Mouse (Mus musculus) midbrain, embryonic 14.5 days (tissue): ENCODE measurements around the gene Rab31. TPM values are rescaled to one million over a fixed set of nuclear protein-coding genes. Genes with fewer than 3 reads are reported as not detected.
A peak's percentile ranks its signal among the peaks of the same experiment; 100 is the strongest.

Experiments
- ATAC-seq: fragments of 200-750 bp; cut with Nextera tagmentation; 2 replicates; pipeline ENCODE4 v1.8.0; 2017; ENCODE audit warnings: moderate number of reproducible peaks, moderate library complexity; ENCODE audit not compliant: low FRiP score, low TSS enrichment
- DNase-seq: peaks from one replicate; pipeline ENCODE4 v3.0.0-alpha.2; 2015
- H3K27ac ChIP-seq: fragments of 300-500 bp; sonication (generic); replicated peaks from 2 replicates; pipeline ENCODE4 v1.5.1; 2014; ENCODE audit warnings: mild to moderate bottlenecking, low read depth, low read length, moderate library complexity
- H3K27me3 ChIP-seq: fragments of 300-500 bp; sonication (generic); 2 replicates; pipeline ENCODE4 v1.6.1; 2014; ENCODE audit warnings: low read length, control low read depth, mixed read lengths; ENCODE audit not compliant: control insufficient read depth, insufficient read depth
- H3K36me3 ChIP-seq: fragments of 300-500 bp; sonication (generic); 2 replicates; pipeline ENCODE4 v1.6.1; 2014; ENCODE audit warnings: low read length, control low read depth; ENCODE audit not compliant: control insufficient read depth, insufficient read depth
- H3K4me1 ChIP-seq: fragments of 300-500 bp; sonication (generic); 2 replicates; pipeline ENCODE4 v1.6.1; 2014; ENCODE audit warnings: mild to moderate bottlenecking, antibody characterized with exemption, low read length, control low read depth; ENCODE audit not compliant: control insufficient read depth, insufficient read depth
- H3K4me2 ChIP-seq: fragments of 300-500 bp; sonication (generic); 2 replicates; pipeline ENCODE4 v1.6.1; 2014; ENCODE audit warnings: mild to moderate bottlenecking, low read length, moderate library complexity
- H3K4me3 ChIP-seq: fragments of 300-500 bp; sonication (generic); replicated peaks from 2 replicates; pipeline ENCODE4 v1.5.1; 2014; ENCODE audit warnings: low read depth, low read length
- H3K9ac ChIP-seq: fragments of 300-500 bp; sonication (generic); replicated peaks from 2 replicates; pipeline ENCODE4 v1.6.1; 2014; ENCODE audit warnings: mild to moderate bottlenecking, low read length, moderate library complexity
- H3K9me3 ChIP-seq: fragments of 300-500 bp; sonication (generic); 2 replicates; pipeline ENCODE4 v1.6.1; 2016; ENCODE audit warnings: low read length, control low read depth, mixed read lengths; ENCODE audit not compliant: control insufficient read depth
- WGBS: fragments of 180-500 bp; shearing (Covaris S2); extraction: QIAGEN DNeasy Blood & Tissue Kit; methylation state at CpG from one replicate; pipeline ENCODE4 v1.1.7; 2014; 5-methylcytosine and 5-hydroxymethylcytosine counted together
- polyA plus RNA-seq: library from polyadenylated mRNA; unstranded; fragments of >200 nt; fragmentation: Nextera tagmentation; extraction: Ambion mirVana; gene quantifications from 2 replicates; pipeline ENCODE4 v1.2.1, GENCODE M21; 2014

Gene Rab31
- polyA plus RNA-seq, 1 experiment from 2014 or later: 90.2 TPM

GRCm38 (mm10) chr17:65615678-65616077, 156.9 kb downstream of the Rab31 start:
- no peak overlapping the region for H3K27ac ChIP-seq
- WGBS: 31% methylated on average over 3 of the region's 3 CpGs
- H3K4me3 ChIP-seq: no peak overlapping the region
- DNase-seq (no peak), ATAC-seq (no peak)
- no peaks in the 10 kb centered on the region for H3K36me3 ChIP-seq
- no peak overlapping the region for H3K4me2 ChIP-seq
- H3K9me3 ChIP-seq: no peaks in the 10 kb centered on the region
- peaks cover 15% of the 10 kb centered on the region for H3K4me1 ChIP-seq
- H3K9ac ChIP-seq: no peak overlapping the region
- H3K27me3 ChIP-seq: no peaks in the 10 kb centered on the region

GRCm38 (mm10) chr17:65614431-65614830, 158.1 kb downstream of the Rab31 start:
- DNase-seq (peak; percentile 55), ATAC-seq (no peak)
- Histone ChIP-seq H3K27ac (peak overlapping the region; percentile 99), H3K9ac (peak overlapping the region; percentile 95), H3K4me1 (peaks cover 22% of the 10 kb centered on the region), H3K4me3 (peak overlapping the region; percentile 95), H3K27me3 (no peaks in the 10 kb centered on the region), H3K9me3 (no peaks in the 10 kb centered on the region), H3K36me3 (no peaks in the 10 kb centered on the region), H3K4me2 (peak overlapping the region; percentile 59)
- 1% methylated on average over 9 of the region's 9 CpGs for WGBS

GRCm38 (mm10) chr17:65613463-65614412, 158.8 kb downstream of the Rab31 start, which contains the start of gene Vapa:
TSS of gene Vapa (minus strand) at chr17:65613555.
- Histone ChIP-seq H3K36me3 (no peaks in the 10 kb centered on the region), H3K27ac (peak within 1 kb of the TSS; percentile 99), H3K9me3 (no peaks in the 10 kb centered on the region), H3K4me2 (peak within 1 kb of the TSS; percentile 74), H3K4me3 (peak within 1 kb of the TSS; percentile 95), H3K4me1 (peaks cover 28% of the 10 kb centered on the region), H3K9ac (peak within 1 kb of the TSS; percentile 95), H3K27me3 (no peaks in the 10 kb centered on the region)
- under 1% methylated on average over 85 of the region's 85 CpGs for WGBS
- peak; percentile 100 for DNase-seq
- ATAC-seq: peak; percentile 92

GRCm38 (mm10) chr17:65613142-65613462, 159.4 kb downstream of the Rab31 start:
- H3K9me3 ChIP-seq: no peaks in the 10 kb centered on the region
- H3K4me2 ChIP-seq: peak overlapping the region; percentile 74
- peak overlapping the region; percentile 99 for H3K27ac ChIP-seq
- peak overlapping the region; percentile 95 for H3K9ac ChIP-seq
- ATAC-seq (peak; percentile 75), DNase-seq (no peak)
- WGBS: under 1% methylated on average over 31 of the region's 42 CpGs
- H3K4me1 ChIP-seq: peaks cover 34% of the 10 kb centered on the region
- H3K36me3 ChIP-seq: no peaks in the 10 kb centered on the region
- H3K27me3 ChIP-seq: no peaks in the 10 kb centered on the region
- H3K4me3 ChIP-seq: peak overlapping the region; percentile 95

GRCm38 (mm10) chr17:65612391-65613141, 160.0 kb downstream of the Rab31 start:
- Histone ChIP-seq H3K4me1 (peaks cover 39% of the 10 kb centered on the region), H3K27me3 (no peaks in the 10 kb centered on the region), H3K4me2 (peak overlapping the region; percentile 74), H3K36me3 (no peaks in the 10 kb centered on the region), H3K9ac (peak overlapping the region; percentile 95), H3K9me3 (no peaks in the 10 kb centered on the region), H3K27ac (peak overlapping the region; percentile 99), H3K4me3 (peak overlapping the region; percentile 95)
- under 1% methylated on average over 76 of the region's 91 CpGs for WGBS
- peak; percentile 67 for ATAC-seq
- peak; percentile 72 for DNase-seq

GRCm38 (mm10) chr17:65611721-65612120, 160.8 kb downstream of the Rab31 start:
- no peak for DNase-seq
- ATAC-seq: no peak
- H3K27me3 ChIP-seq: no peaks in the 10 kb centered on the region
- H3K4me2 ChIP-seq: peak overlapping the region; percentile 74
- peaks cover 39% of the 10 kb centered on the region for H3K4me1 ChIP-seq
- WGBS: 9% methylated on average over 4 of the region's 4 CpGs
- H3K27ac ChIP-seq: no peak overlapping the region
- H3K9ac ChIP-seq: peak overlapping the region; percentile 95
- H3K4me3 ChIP-seq: peak overlapping the region; percentile 95
- H3K36me3 ChIP-seq: no peaks in the 10 kb centered on the region
- no peaks in the 10 kb centered on the region for H3K9me3 ChIP-seq

- ATAC-seq (no peak), DNase-seq (no peak)
- no peak overlapping the region for H3K4me3 ChIP-seq
- H3K4me1 ChIP-seq: peaks cover 42% of the 10 kb centered on the region
- no peaks in the 10 kb centered on the region for H3K27me3 ChIP-seq
- H3K27ac ChIP-seq: no peak overlapping the region
- H3K4me2 ChIP-seq: no peak overlapping the region
- no peaks in the 10 kb centered on the region for H3K9me3 ChIP-seq
- no peaks in the 10 kb centered on the region for H3K36me3 ChIP-seq
- no peak overlapping the region for H3K9ac ChIP-seq
- WGBS: 70% methylated on average over 5 of the region's 5 CpGs
These were observed 163.8 kb downstream of the Rab31 start for GRCm38 (mm10) chr17:65608743-65609142.

- Histone ChIP-seq H3K4me1 (peaks cover 42% of the 10 kb centered on the region), H3K36me3 (no peaks in the 10 kb centered on the region), H3K27me3 (no peaks in the 10 kb centered on the region), H3K4me2 (no peak overlapping the region), H3K9me3 (no peaks in the 10 kb centered on the region), H3K9ac (no peak overlapping the region), H3K4me3 (no peak overlapping the region), H3K27ac (no peak overlapping the region)
- ATAC-seq (no peak), DNase-seq (no peak)
- 79% methylated on average over 2 of the region's 2 CpGs for WGBS
These were observed 164.3 kb downstream of the Rab31 start for GRCm38 (mm10) chr17:65608312-65608687.
